In genomic region chr9:102714893-102715505, GRCm38 (mm10) we compare ENCODE assay signal across 8 mouse cellular contexts. TPM values are rescaled to one million over a fixed set of nuclear protein-coding genes. Genes with fewer than 3 reads are reported as not detected.
DNase-seq lines count a peak whose midpoint lies in the region; ATAC-seq lines count a peak whose summit lies in the region.

No protein-coding gene starts in this region.

- no peak overlapping the region for H3K4me3 ChIP-seq in heart, embryonic 11.5 days (ENCODE audit: low read depth, low read length)
- H3K4me3 ChIP-seq in limb, embryonic 15.5 days: no peak overlapping the region

- peak overlapping the region; percentile 14; the same call in 1 of the 2 replicates for H3K4me2 ChIP-seq in heart, embryonic 11.5 days
- H3K4me2 ChIP-seq in limb, embryonic 15.5 days: 0 out of 2 replicates have a peak overlapping the region, but pooled peaks have one; percentile 2

- no peak for ATAC-seq in cerebellum, adult (ENCODE audit: insufficient number of reproducible peaks, low FRiP score, low TSS enrichment)
- no peak for ATAC-seq in heart, embryonic 11.5 days (replicated peaks; ENCODE audit: insufficient number of reproducible peaks, low FRiP score, low TSS enrichment)
- ATAC-seq in limb, embryonic 15.5 days (ENCODE audit: insufficient number of reproducible peaks, low FRiP score, low TSS enrichment, low read depth): no peak

- no peak overlapping the region for H3K27ac ChIP-seq in heart, embryonic 11.5 days (ENCODE audit: low read depth, low read length)
- H3K27ac ChIP-seq in limb, embryonic 15.5 days: peak overlapping the region; percentile 67

- H3K36me3 ChIP-seq in heart, embryonic 11.5 days (ENCODE audit: control insufficient read depth, insufficient read depth, low read length): peaks cover 1% of the 10 kb centered on the region; the same call in 1 of the 2 replicates
- H3K36me3 ChIP-seq in limb, embryonic 15.5 days: peaks cover under 1% of the 10 kb centered on the region; the same call in 1 of the 2 replicates

- H3K27me3 ChIP-seq in heart, embryonic 11.5 days (ENCODE audit: control insufficient read depth, insufficient read depth, low read length): no peaks in the 10 kb centered on the region
- H3K27me3 ChIP-seq in limb, embryonic 15.5 days: no peaks in the 10 kb centered on the region

- DNase-seq in cerebellum, adult 11 months: peak; percentile 35
- peak; percentile 97 for DNase-seq in ES-CJ7 (ENCODE audit: low read depth, low spot score)
- no peak for DNase-seq in thymus, postnatal 25 days
- no peak for DNase-seq in layer of hippocampus, adult 9-11 months
- no peak for DNase-seq in urinary bladder, adult 2 months (ENCODE audit: low spot score)

- no peak overlapping the region; the same call in 1 of the 2 replicates for H3K9ac ChIP-seq in heart, embryonic 11.5 days (ENCODE audit: low read depth, low read length)
- H3K9ac ChIP-seq in limb, embryonic 15.5 days: no peak overlapping the region

- peaks cover 32% of the 10 kb centered on the region for H3K4me1 ChIP-seq in heart, embryonic 11.5 days (ENCODE audit: control insufficient read depth, insufficient read depth, low read length)
- peaks cover 45% of the 10 kb centered on the region for H3K4me1 ChIP-seq in limb, embryonic 15.5 days

- WGBS in heart, embryonic 11.5 days (ENCODE audit: insufficient replicate concordance): 7% methylated on average over 7 of the region's 7 CpGs
- WGBS in limb, embryonic 15.5 days: 3% methylated on average over 7 of the region's 7 CpGs

- H3K9me3 ChIP-seq in heart, embryonic 11.5 days (replicated peaks; ENCODE audit: control insufficient read depth, low read length): no peaks in the 10 kb centered on the region
- no peaks in the 10 kb centered on the region for H3K9me3 ChIP-seq in limb, embryonic 15.5 days

RNA-seq across cellular contexts. Expression of gene Amotl2, which starts 1.5 kb away (rescaled TPM):
- 28.7 and 33.7 TPM in 2 replicates for polyA plus RNA-seq in heart, embryonic 11.5 days (2014; fragmentation: Nextera tagmentation; extraction: Ambion mirVana)
- 60.7 and 61.5 TPM in 2 replicates for polyA plus RNA-seq in limb, embryonic 15.5 days (2015; fragmentation: Nextera tagmentation; extraction: Ambion mirVana)
- 51.0 and 52.2 TPM in 2 replicates for polyA plus RNA-seq in urinary bladder, adult 2 months (2012; rRNA removed)

Comparison
In these comparisons a context has a peak if more than half of its experiments do, and no peak if none do; other contexts are left out.
1. DNase-seq: peak in cerebellum, adult 11 months (single experiment) and ES-CJ7 (single experiment); none in thymus, postnatal 25 days (single experiment), layer of hippocampus, adult 9-11 months (single experiment) and urinary bladder, adult 2 months (single experiment).